Mouse (Mus musculus): ENCODE measurements around the gene Cdc6.

DNA sequence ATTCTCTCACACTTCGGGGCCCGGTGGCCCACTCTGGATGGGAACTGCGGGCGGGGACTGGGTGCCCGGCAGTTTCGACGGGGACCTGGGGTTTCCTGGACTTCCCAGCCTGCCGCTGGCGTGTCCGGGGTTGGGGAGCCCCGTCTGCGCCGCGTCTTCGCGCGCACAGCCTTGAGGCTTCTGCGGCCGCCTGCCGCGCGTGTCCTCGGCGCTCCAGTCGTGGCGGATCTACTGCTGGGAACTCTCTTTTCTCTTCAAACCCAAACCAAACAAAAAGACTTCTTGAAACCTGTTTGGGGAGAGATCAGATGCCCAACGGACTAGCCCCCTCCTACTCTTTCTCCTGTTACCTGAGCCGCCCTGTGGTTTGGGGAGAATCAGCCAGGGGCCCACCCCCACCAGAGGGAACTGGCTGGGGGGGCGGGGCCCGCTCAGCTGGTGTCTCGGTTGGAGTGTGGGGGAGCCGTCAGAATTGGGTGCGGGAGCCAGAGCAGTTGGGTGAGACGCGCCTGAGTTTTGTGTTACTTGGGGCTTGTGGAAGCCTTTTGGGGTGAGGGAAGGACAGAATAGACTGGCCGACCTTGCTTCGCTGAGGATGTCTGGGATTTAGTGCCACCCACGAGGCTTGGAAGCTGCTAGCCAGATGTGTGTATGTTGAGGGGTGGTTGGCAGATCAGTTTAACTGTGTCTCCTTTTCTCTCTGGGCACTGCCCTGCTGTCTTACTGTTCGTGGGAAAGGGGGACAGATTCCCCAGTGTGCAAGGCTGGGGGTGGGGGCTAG lies 30.5 kb downstream of the Cdc6 start:
- TF ChIP-seq CTCF (IDR thresholded peaks at IDR 0.05; ENCODE audit: low read depth, low read length) (no peak), GATA1 (IDR thresholded peaks at IDR 0.05; ENCODE audit: borderline replicate concordance, low read length) (no peak), TAL1 (conservative IDR thresholded peaks at IDR 0.05; ENCODE audit: low read depth, low read length) (no peak), GATA2 (IDR thresholded peaks at IDR 0.05; ENCODE audit: borderline replicate concordance, low read depth, low read length) (no peak)
